Mouse (Mus musculus) duodenum, adult 2 months (tissue): Measurements from ENCODE around the gene Tspan4. TPM values are rescaled to one million over a fixed set of nuclear protein-coding genes. Genes with fewer than 3 reads are reported as not detected.

Experiments
- polyA plus RNA-seq: library from polyadenylated mRNA; depleted of rRNA; stranded (reverse); fragments of >200 nt; gene quantifications from 2 replicates; pipeline ENCODE4 v1.2.3, GENCODE M21; 2012; ENCODE audit warnings: low replicate concordance; rRNA removed

Gene Tspan4
- polyA plus RNA-seq, result 22.4 and 25.5 TPM in 2 replicates

GRCm38 (mm10) chr7:141475011-141475804 is at the start of gene Tspan4, which contains the start of gene Polr2l:
TSS of gene Tspan4 (plus strand) at chr7:141475240.
TSS of gene Polr2l (minus strand) at chr7:141475132.

GRCm38 (mm10) chr7:141429310-141429709 is 45.7 kb upstream of the Tspan4 start, which contains the start of gene Cend1:
TSS of gene Cend1 (minus strand) at chr7:141429491.

GRCm38 (mm10) chr7:141437178-141438120 is 37.6 kb upstream of the Tspan4 start, which contains the start of gene Slc25a22:
TSS of gene Slc25a22 (minus strand) at chr7:141437892.

GRCm38 (mm10) chr7:141443828-141444237 is 31.2 kb upstream of the Tspan4 start, which contains the start of gene Pidd1:
TSS of gene Pidd1 (minus strand) at chr7:141444025.

GRCm38 (mm10) chr7:141447110-141447991 is 27.7 kb upstream of the Tspan4 start, which contains the start of gene Rplp2:
TSS of gene Rplp2 (plus strand) at chr7:141447370.

GRCm38 (mm10) chr7:141454967-141455551 is 20.0 kb upstream of the Tspan4 start, which contains the start of gene Pnpla2:
TSS of gene Pnpla2 (plus strand) at chr7:141455198.

GRCm38 (mm10) chr7:141460391-141461113 is 14.5 kb upstream of the Tspan4 start, which contains the start of gene Cracr2b:
TSS of gene Cracr2b (plus strand) at chr7:141461094.

GRCm38 (mm10) chr7:141467230-141468030 is 7.6 kb upstream of the Tspan4 start, which contains the start of gene Cd151:
TSS of gene Cd151 (plus strand) at chr7:141467392.

GRCm38 (mm10) chr7:141539556-141540311 is 64.7 kb downstream of the Tspan4 start, which contains the start of gene Chid1:
TSS of gene Chid1 (minus strand) at chr7:141539857.

Other genes with a start within 250 kb of the Tspan4 start
- gene Phrf1, start 246.5 kb upstream of the Tspan4 start, polyA plus RNA-seq, result 28.2 and 33.6 TPM in 2 replicates
- gene Irf7, start 208.8 kb upstream of the Tspan4 start, polyA plus RNA-seq, result 130 and 684 TPM in 2 replicates
- gene Cdhr5, start 198.5 kb upstream of the Tspan4 start, polyA plus RNA-seq, result 584 and 1,633 TPM in 2 replicates
- gene Sct, start 196.1 kb upstream of the Tspan4 start, polyA plus RNA-seq, result 313 and 900 TPM in 2 replicates
- gene Drd4, start 183.2 kb upstream of the Tspan4 start, polyA plus RNA-seq, result 0.08 and 0.33 TPM in 2 replicates
- gene Deaf1, start 147.6 kb upstream of the Tspan4 start, polyA plus RNA-seq, result 25.6 and 42.3 TPM in 2 replicates
- gene Tmem80, start 147.5 kb upstream of the Tspan4 start, polyA plus RNA-seq, result 17.7 and 21.9 TPM in 2 replicates
- 289 and 479 TPM in 2 replicates for gene Eps8l2, start 136.4 kb upstream of the Tspan4 start, polyA plus RNA-seq
- gene Taldo1, start 83.0 kb upstream of the Tspan4 start, polyA plus RNA-seq, result 174 and 342 TPM in 2 replicates
- 22.6 and 44.4 TPM in 2 replicates for gene Gatd1, start 61.1 kb upstream of the Tspan4 start, polyA plus RNA-seq
- gene Cend1, start 45.7 kb upstream of the Tspan4 start, polyA plus RNA-seq, result 1.1 TPM in 2 replicates
- gene Slc25a22, start 37.3 kb upstream of the Tspan4 start, polyA plus RNA-seq, result 93.2 and 420 TPM in 2 replicates
- 9.0 and 12.6 TPM in 2 replicates for gene Pidd1, start 31.2 kb upstream of the Tspan4 start, polyA plus RNA-seq
- gene Rplp2, start 27.9 kb upstream of the Tspan4 start, polyA plus RNA-seq, result 246 and 380 TPM in 2 replicates
- 208 and 377 TPM in 2 replicates for gene Pnpla2, start 20.0 kb upstream of the Tspan4 start, polyA plus RNA-seq
- 47.9 and 73.5 TPM in 2 replicates for gene Cracr2b, start 14.1 kb upstream of the Tspan4 start, polyA plus RNA-seq
- 213 and 344 TPM in 2 replicates for gene Cd151, start 7.8 kb upstream of the Tspan4 start, polyA plus RNA-seq
- 19.2 and 22.7 TPM in 2 replicates for gene Polr2l, start 108 bp upstream of the Tspan4 start, polyA plus RNA-seq
- gene Chid1, start 64.6 kb downstream of the Tspan4 start, polyA plus RNA-seq, result 38.8 and 40.9 TPM in 2 replicates
- 57.1 and 96.3 TPM in 2 replicates for gene Ap2a2, start 86.9 kb downstream of the Tspan4 start, polyA plus RNA-seq
- 2.0 and 1,221 TPM in 2 replicates for gene Muc6, start 180.1 kb downstream of the Tspan4 start, polyA plus RNA-seq
- 504 and 1,367 TPM in 2 replicates for gene Muc2, start 215.1 kb downstream of the Tspan4 start, polyA plus RNA-seq